Mouse (Mus musculus) c-Kit-positive CD71-positive TER-119-negative erythroid progenitor cells, embryonic 14.5 days (primary cell): ENCODE data around the gene Cyp2j6.
"Not testable (repeated sequence)": the region's sequence is repeated elsewhere in the genome, so short reads cannot be mapped to it uniquely, and the experiment has no call there.

Experiments used
- DNase-seq: peaks from one replicate; pipeline ENCODE4 v3.0.0-alpha.2; 2013; ENCODE audit warnings: low read depth

Gene Cyp2j6

DNA sequence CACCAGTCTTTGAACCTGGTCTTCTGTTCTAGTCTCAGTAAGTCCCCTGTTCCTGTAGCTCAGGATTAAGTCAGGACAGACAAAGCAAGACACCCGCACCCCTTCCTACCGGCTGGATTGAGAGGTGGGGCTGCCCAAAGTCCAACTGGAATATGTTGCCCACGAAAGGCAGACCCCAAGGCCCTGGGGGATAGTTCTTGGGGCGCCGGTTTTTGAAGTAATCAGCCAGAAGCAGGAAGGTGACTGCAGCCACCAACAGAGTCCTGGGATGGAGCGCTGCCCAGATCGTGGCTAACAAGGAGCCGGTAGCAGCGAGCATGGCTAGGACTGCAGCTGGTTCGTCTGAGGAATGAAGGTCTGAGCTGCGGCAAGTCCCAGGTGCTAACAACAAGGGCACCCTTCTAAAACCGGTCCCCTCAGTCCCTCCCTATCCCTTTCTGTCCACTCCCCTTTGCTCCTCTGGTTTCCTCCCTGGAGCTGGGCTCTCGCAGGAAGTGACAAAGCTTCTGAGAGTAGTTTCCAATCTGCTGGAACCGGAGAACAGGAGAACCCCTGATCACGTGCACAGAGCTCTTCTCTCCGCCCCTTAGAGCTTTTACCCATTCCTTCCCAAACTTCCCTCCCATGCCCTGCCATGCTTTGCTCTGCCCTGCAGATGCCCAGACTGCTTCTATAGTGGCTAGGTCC, at the start of gene Cyp2j6:
Gene Cyp2j6 (minus strand): TSS at position 529 of the 687 bp plus-strand sequence.
- DNase-seq, result no peak

GRCm38 (mm10) chr4:96591791-96592150, 38.3 kb upstream of the Cyp2j6 start:
- DNase-seq, result no peak

GRCm38 (mm10) chr4:96590911-96591790, 37.7 kb upstream of the Cyp2j6 start, which contains the start of gene Cyp2j9:
Gene Cyp2j9, minus strand, starts transcription at chr4:96591578.
- no peak for DNase-seq

DNA sequence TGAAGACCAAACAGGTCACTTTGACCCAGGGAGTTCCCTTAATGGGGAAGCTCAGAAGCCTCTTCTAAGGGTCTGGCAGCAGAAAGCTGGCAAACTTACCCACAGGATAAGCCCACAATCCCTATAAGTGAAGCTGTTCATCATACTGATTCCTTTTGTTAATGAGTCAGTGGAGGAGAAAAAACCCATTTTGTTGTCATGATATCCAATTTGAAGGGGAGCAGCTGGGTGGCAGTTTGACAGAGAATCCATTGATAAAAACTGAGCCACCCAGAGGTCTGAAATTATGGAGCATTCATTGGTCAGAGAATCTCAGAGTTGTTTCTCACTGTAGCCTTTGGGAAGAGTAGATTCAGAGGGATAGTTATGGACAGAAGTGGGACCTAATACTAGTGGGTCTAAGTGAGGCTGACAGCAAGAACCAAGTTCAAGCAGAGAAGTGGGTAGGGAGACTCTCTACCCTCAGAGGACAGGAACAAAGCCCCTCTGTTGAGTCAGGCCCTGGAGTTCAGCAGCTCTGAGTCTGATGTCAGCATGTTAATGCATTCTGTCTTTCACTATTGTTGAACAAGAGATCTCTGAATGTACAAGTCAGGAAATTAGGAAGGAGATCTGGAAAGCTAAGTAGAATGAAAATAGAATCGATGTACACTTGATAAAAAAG, 28.1 kb upstream of the Cyp2j6 start:
- no peak for DNase-seq

GRCm38 (mm10) chr4:96580351-96580750, 26.9 kb upstream of the Cyp2j6 start:
- DNase-seq, result not testable (repeated sequence)

- DNase-seq, result no peak
Observed at GRCm38 (mm10) chr4:96569442-96569841, 16.0 kb upstream of the Cyp2j6 start.

- DNase-seq, result no peak
Observed at GRCm38 (mm10) chr4:96567988-96568387, 14.5 kb upstream of the Cyp2j6 start.

- DNase-seq, result no peak
Observed at GRCm38 (mm10) chr4:96565808-96566207, 12.3 kb upstream of the Cyp2j6 start.

GRCm38 (mm10) chr4:96560464-96560863, 7.0 kb upstream of the Cyp2j6 start:
- no peak for DNase-seq

DNA sequence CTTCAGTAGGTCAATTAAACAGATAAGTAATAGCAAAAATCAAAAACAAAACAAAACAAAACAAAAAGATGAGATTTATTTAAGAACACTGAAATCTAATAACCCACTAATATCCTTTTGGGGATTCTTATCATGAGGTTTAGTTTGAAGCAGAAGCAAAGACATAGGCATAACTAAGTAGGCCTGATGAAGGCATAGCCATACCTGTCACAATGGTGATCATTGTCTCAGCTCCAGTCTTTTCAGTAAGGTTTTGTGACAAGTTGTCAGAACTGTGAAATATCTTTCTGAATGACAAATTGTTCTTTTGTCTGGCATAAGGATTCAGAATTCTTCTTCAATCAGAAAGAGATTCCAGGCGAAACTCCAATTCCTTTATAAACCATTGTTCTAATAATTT, 6.3 kb upstream of the Cyp2j6 start:
- DNase-seq, result no peak

- DNase-seq, result no peak
Observed at GRCm38 (mm10) chr4:96551619-96552018, 1.8 kb downstream of the Cyp2j6 start.

DNA sequence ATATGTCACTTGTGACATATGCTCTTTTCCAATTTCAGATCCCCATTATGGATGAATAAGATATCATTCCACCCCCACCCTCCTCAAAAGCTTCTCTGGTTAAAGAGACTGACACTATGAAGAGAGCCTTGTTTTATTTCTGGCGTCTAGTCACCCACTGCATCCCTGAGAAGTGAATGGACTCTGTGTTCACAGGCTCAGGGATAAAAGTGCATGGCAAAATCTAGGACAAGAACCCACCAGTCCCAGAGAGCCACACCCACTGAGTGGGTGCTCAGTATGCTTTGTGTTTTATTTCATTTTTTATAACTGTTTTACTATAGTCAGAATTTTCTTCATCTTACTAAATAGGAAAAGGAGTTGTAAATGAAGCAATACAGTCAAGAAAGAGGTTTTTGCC, 7.5 kb downstream of the Cyp2j6 start:
- no peak for DNase-seq

DNA sequence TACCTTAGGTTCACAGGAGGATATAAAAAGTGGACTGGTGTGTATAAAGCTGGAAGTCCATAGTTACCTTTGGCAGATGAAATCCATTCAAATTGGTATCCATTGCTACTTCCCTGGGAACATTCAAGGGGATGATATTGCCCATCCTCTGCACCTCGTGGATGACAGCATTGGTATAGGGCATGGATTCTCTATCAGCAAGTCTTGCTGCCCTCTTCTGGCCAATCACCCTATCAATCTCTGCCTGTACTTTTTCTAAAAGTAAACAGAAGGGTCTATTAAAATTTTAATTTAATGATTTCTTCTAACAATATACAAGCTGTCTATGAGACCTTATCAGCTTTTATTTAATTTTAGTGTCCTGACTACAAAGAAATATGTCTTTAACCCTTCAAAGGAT, 27.7 kb downstream of the Cyp2j6 start:
- no peak for DNase-seq

GRCm38 (mm10) chr4:96522256-96522655, 31.2 kb downstream of the Cyp2j6 start:
- DNase-seq, result no peak

- no peak for DNase-seq
Observed at GRCm38 (mm10) chr4:96510083-96510482, 43.4 kb downstream of the Cyp2j6 start.

- no peak for DNase-seq
Observed at GRCm38 (mm10) chr4:96507286-96507685, 46.2 kb downstream of the Cyp2j6 start, which contains the start of gene Cyp2j8. Gene Cyp2j8, minus strand, starts transcription at chr4:96507386.
